Mouse (Mus musculus) MEL (cell line): Measurements from ENCODE around the gene Npas3. TPM values are rescaled to one million over a fixed set of nuclear protein-coding genes. Genes with fewer than 3 reads are reported as not detected.

ENCODE experiments used
- DNase-seq: peaks from one replicate; pipeline ENCODE4 v3.0.0; 2011; ENCODE audit warnings: low read depth, low spot score
- H3K27ac ChIP-seq: 2 replicates; pipeline ENCODE4 v1.5.1; 2012; ENCODE audit warnings: low read depth, mild to moderate bottlenecking, control low read depth, low read length, moderate library complexity; ENCODE audit not compliant: control insufficient read depth
- H3K27me3 ChIP-seq, 2 experiments: fragments of 150-350 bp in 1 of 2; sonication (generic) in 1 of 2; 2 replicates each; pipeline ENCODE4 v1.6.1; 2012; ENCODE audit warnings: low read length in 2 of 2, mild to moderate bottlenecking in 2 of 2, improper control_type of control experiment in 1 of 2, moderate library complexity in 1 of 2; ENCODE audit not compliant: insufficient read depth in 2 of 2, control insufficient read depth in 1 of 2
- H3K36me3 ChIP-seq, 2 experiments: 2 replicates each; pipeline ENCODE4 v1.6.1; 2012 to 2014; ENCODE audit warnings: low read length in 2 of 2, improper control_type of control experiment in 1 of 2, inconsistent platforms in 1 of 2, mild to moderate bottlenecking in 1 of 2; ENCODE audit not compliant: insufficient read depth in 2 of 2, control insufficient read depth in 1 of 2
- H3K4me1 ChIP-seq, 2 experiments: fragments of 150-350 bp in 1 of 2; sonication (generic) in 1 of 2; 2 replicates each; pipeline ENCODE4 v1.6.1; 2012; ENCODE audit warnings: low read length in 2 of 2, improper control_type of control experiment in 1 of 2, mild to moderate bottlenecking in 1 of 2; ENCODE audit not compliant: insufficient read depth in 2 of 2, control insufficient read depth in 1 of 2
- H3K4me3 ChIP-seq, 2 experiments: fragments of 150-350 bp in 1 of 2; sonication (generic) in 1 of 2; 2 replicates each; pipeline ENCODE4 v1.5.1; 2012; ENCODE audit warnings: low read depth in 2 of 2, low read length in 2 of 2, mild to moderate bottlenecking in 2 of 2, moderate library complexity in 2 of 2, control low read depth in 1 of 2, improper control_type of control experiment in 1 of 2; ENCODE audit not compliant: control insufficient read depth in 1 of 2, insufficient read depth in 1 of 2
- H3K79me2 ChIP-seq: 2 replicates; pipeline ENCODE4 v1.6.1; 2012; ENCODE audit warnings: mild to moderate bottlenecking, low read length, moderate library complexity; ENCODE audit not compliant: control insufficient read depth, poor library complexity, insufficient read depth
- H3K9ac ChIP-seq: 2 replicates; pipeline ENCODE4 v1.6.1; 2012; ENCODE audit warnings: low read depth, mild to moderate bottlenecking, control low read depth, low read length, moderate library complexity; ENCODE audit not compliant: control insufficient read depth, poor library complexity, severe bottlenecking
- H3K9me3 ChIP-seq: fragments of 150-350 bp; sonication (generic); replicated peaks from 2 replicates; pipeline ENCODE4 v1.6.1; 2012; ENCODE audit warnings: mild to moderate bottlenecking, low read length, improper control_type of control experiment, moderate library complexity; ENCODE audit not compliant: insufficient read depth
- CHD1 ChIP-seq: IDR thresholded peaks from 2 replicates; pipeline ENCODE4 v1.6.1; 2012; ENCODE audit warnings: low read depth, mild to moderate bottlenecking, inconsistent platforms, low read length, improper control_type of control experiment
- CHD2 ChIP-seq: IDR thresholded peaks from 2 replicates; pipeline ENCODE4 v1.6.1; 2011; ENCODE audit warnings: low read length, improper control_type of control experiment
- CTCF ChIP-seq, 3 experiments: IDR thresholded peaks in 2 of 3; conservative IDR thresholded peaks in 1 of 3; 2 replicates each; pipeline ENCODE4 v1.5.1; 2011 to 2012; ENCODE audit warnings: low read length in 3 of 3, low read depth in 2 of 3, mild to moderate bottlenecking in 2 of 3, improper control_type of control experiment in 1 of 3, inconsistent platforms in 1 of 3, mixed read lengths in 1 of 3, moderate library complexity in 1 of 3; ENCODE audit not compliant: control insufficient read depth in 1 of 3, insufficient read depth in 1 of 3, poor library complexity in 1 of 3, severe bottlenecking in 1 of 3
- E2F4 ChIP-seq: IDR thresholded peaks from 2 replicates; pipeline ENCODE4 v1.6.1; 2011; ENCODE audit warnings: low read depth, low read length, improper control_type of control experiment, borderline replicate concordance
- EP300 ChIP-seq, 2 experiments: IDR thresholded peaks; 2 replicates each; pipeline ENCODE4 v1.6.1; 2011; ENCODE audit warnings: improper control_type of control experiment in 2 of 2, low read length in 2 of 2, low read depth in 1 of 2, mild to moderate bottlenecking in 1 of 2
- GATA1 ChIP-seq: IDR thresholded peaks from 2 replicates; pipeline ENCODE4 v1.6.1; 2011; ENCODE audit warnings: low read depth, low read length, improper control_type of control experiment
- HCFC1 ChIP-seq: IDR thresholded peaks from 2 replicates; pipeline ENCODE4 v1.6.1; 2012; ENCODE audit warnings: low read depth, mild to moderate bottlenecking, inconsistent platforms, low read length, improper control_type of control experiment, moderate library complexity
- JUND ChIP-seq: IDR thresholded peaks from 2 replicates; pipeline ENCODE4 v1.6.1; 2011; ENCODE audit warnings: low read depth, mild to moderate bottlenecking, improper control_type of control experiment, low read length
- MAFK ChIP-seq: IDR thresholded peaks from 2 replicates; pipeline ENCODE4 v1.6.1; 2011; ENCODE audit warnings: low read depth, mild to moderate bottlenecking, low read length, improper control_type of control experiment, borderline replicate concordance
- MEF2A ChIP-seq: IDR thresholded peaks from 2 replicates; pipeline ENCODE4 v1.6.1; 2014; ENCODE audit warnings: low read depth, mild to moderate bottlenecking, inconsistent platforms, low read length, improper control_type of control experiment; ENCODE audit not compliant: poor library complexity, insufficient replicate concordance, severe bottlenecking; ENCODE audit errors: extremely low read depth
- MYB ChIP-seq: IDR thresholded peaks from 2 replicates; pipeline ENCODE4 v1.6.1; 2011; ENCODE audit warnings: mild to moderate bottlenecking, low read depth, low read length, improper control_type of control experiment
- NRF1 ChIP-seq: IDR thresholded peaks from 2 replicates; pipeline ENCODE4 v1.6.1; 2014; ENCODE audit warnings: low read depth, mild to moderate bottlenecking, inconsistent platforms, low read length, improper control_type of control experiment, moderate library complexity; ENCODE audit not compliant: poor library complexity, insufficient read depth, severe bottlenecking
- POLR2A ChIP-seq, 2 experiments: IDR thresholded peaks; 2 replicates each; pipeline ENCODE4 v1.6.1; 2011 to 2012; ENCODE audit warnings: low read length in 2 of 2, mild to moderate bottlenecking in 2 of 2, control low read depth in 1 of 2, improper control_type of control experiment in 1 of 2, low read depth in 1 of 2, moderate library complexity in 1 of 2; ENCODE audit not compliant: control insufficient read depth in 1 of 2, insufficient read depth in 1 of 2, poor library complexity in 1 of 2
- RAD21 ChIP-seq: IDR thresholded peaks from 2 replicates; pipeline ENCODE4 v1.6.1; 2011; ENCODE audit warnings: mild to moderate bottlenecking, low read depth, low read length, improper control_type of control experiment
- SIN3A ChIP-seq: IDR thresholded peaks from 2 replicates; pipeline ENCODE4 v1.6.1; 2012; ENCODE audit warnings: low read length, improper control_type of control experiment, inconsistent platforms
- SMC3 ChIP-seq: IDR thresholded peaks from 2 replicates; pipeline ENCODE4 v1.6.1; 2011; ENCODE audit warnings: low read depth, low read length, improper control_type of control experiment
- TAL1 ChIP-seq: IDR thresholded peaks from 2 replicates; pipeline ENCODE4 v1.6.1; 2012; ENCODE audit warnings: mild to moderate bottlenecking, inconsistent platforms, low read length, moderate library complexity, mixed read lengths
- TBP ChIP-seq: IDR thresholded peaks from 2 replicates; pipeline ENCODE4 v1.8.0; 2011; ENCODE audit warnings: low read depth, low read length, improper control_type of control experiment
- USF1 ChIP-seq: IDR thresholded peaks from 2 replicates; pipeline ENCODE4 v1.6.1; 2014; ENCODE audit warnings: low read depth, mild to moderate bottlenecking, inconsistent platforms, low read length, improper control_type of control experiment, moderate library complexity
- USF2 ChIP-seq, 2 experiments: IDR thresholded peaks; 2 replicates each; pipeline ENCODE4 v1.6.1; 2011 to 2012; ENCODE audit warnings: improper control_type of control experiment in 2 of 2, low read length in 2 of 2, borderline replicate concordance in 1 of 2, inconsistent platforms in 1 of 2, low read depth in 1 of 2, mild to moderate bottlenecking in 1 of 2; ENCODE audit not compliant: insufficient read depth in 1 of 2
- ZC3H11A ChIP-seq: IDR thresholded peaks from 2 replicates; pipeline ENCODE4 v1.6.1; 2012; ENCODE audit warnings: low read depth, mild to moderate bottlenecking, inconsistent platforms, low read length, improper control_type of control experiment
- ZMIZ1 ChIP-seq: IDR thresholded peaks from 2 replicates; pipeline ENCODE4 v1.6.1; 2012; ENCODE audit warnings: low read depth, mild to moderate bottlenecking, inconsistent platforms, low read length, improper control_type of control experiment, moderate library complexity
- ZNF384 ChIP-seq: IDR thresholded peaks from 2 replicates; pipeline ENCODE4 v1.6.1; 2012; ENCODE audit warnings: low read depth, mild to moderate bottlenecking, inconsistent platforms, low read length, improper control_type of control experiment
- polyA plus RNA-seq, 2 experiments: library from polyadenylated mRNA; stranded (reverse) in 1 of 2; unstranded in 1 of 2; fragments of >175 nt in 1 of 2; fragments of >200 nt in 1 of 2; gene quantifications; 2 replicates each; pipeline versions ENCODE4 v1.2.1 to v1.2.4; 2012; ENCODE audit warnings: low replicate concordance in 2 of 2, low read depth in 1 of 2; ENCODE audit not compliant: insufficient read length in 2 of 2, insufficient read depth in 1 of 2, missing spikeins in 1 of 2
- total RNA-seq: library from RNA; depleted of rRNA; stranded (reverse); fragments of 300-350 nt; gene quantifications from 2 replicates; pipeline ENCODE4 v1.2.3, GENCODE M21; 2012

The Npas3 gene
- total and polyA plus RNA-seq, 3 experiments, result not detected

DNA sequence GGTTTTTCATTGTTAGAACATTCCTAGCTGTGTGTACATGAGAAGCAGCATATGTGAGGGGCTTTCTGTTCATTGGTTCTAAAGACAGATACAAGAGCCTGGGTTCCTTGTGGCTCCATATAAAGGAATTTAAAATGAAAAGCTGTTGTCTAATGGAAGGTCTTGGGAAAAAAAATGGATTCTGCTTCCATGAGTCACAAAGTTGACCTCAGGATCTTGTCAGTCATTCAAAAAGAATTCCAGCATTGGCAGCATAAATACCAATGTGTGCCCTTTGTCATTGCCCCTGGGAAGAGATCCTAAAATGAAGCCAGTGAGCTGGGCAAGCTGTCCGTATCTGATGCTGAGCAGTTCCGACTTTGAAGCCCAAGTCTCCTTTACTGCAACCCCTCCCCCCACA lies 700.3 kb downstream of the Npas3 start:
- Histone ChIP-seq H3K4me3 (no peak overlapping the region), H3K9me3 (no peaks in the 10 kb centered on the region), H3K27ac (no peak overlapping the region), H3K36me3 (no peaks in the 10 kb centered on the region), H3K79me2 (no peaks in the 10 kb centered on the region), H3K4me1 (no peaks in the 10 kb centered on the region), H3K27me3 (no peaks in the 10 kb centered on the region; a peak in 1 of 4 replicates), H3K9ac (no peak overlapping the region)
- no peak for DNase-seq
- TF ChIP-seq MAFK (no peak), POLR2A (IDR thresholded peaks at IDR 0.05; ENCODE audit: control insufficient read depth in 1 of 2, insufficient read depth in 1 of 2, low read depth in 1 of 2, low read length in 2 of 2, poor library complexity in 1 of 2) (no peak), USF2 (IDR thresholded peaks at IDR 0.05; ENCODE audit: borderline replicate concordance in 1 of 2, insufficient read depth in 1 of 2, low read depth in 1 of 2, low read length in 2 of 2) (no peak), HCFC1 (no peak), GATA1 (no peak), CTCF (IDR thresholded peaks at IDR 0.05 in 2 of 3, conservative IDR thresholded peaks at IDR 0.05 in 1 of 3; ENCODE audit: control insufficient read depth in 1 of 3, insufficient read depth in 1 of 3, low read depth in 2 of 3, low read length in 3 of 3, poor library complexity in 1 of 3, severe bottlenecking in 1 of 3) (no peak), MEF2A (no peak), SMC3 (no peak), JUND (no peak), RAD21 (no peak)

DNA sequence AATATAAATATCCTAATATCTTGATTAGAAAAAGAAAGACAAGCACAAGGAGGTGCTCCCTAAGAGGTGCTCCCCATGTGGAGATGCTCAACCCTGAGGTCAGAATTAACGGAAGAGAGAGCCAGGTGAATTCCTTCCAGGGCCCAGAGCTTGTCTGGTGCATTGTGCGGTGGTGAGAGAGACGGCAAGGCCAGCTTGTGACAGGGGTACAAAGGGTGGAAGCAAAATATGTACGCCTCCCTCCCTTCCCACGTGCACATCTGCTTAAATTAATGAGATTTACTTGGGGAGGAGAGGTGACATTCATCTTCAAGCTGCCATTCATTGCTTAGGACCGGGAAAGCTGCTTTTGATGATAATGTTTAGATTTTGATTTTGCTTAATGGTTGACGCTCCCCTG lies 713.5 kb downstream of the Npas3 start:
- H3K9me3 ChIP-seq, result no peaks in the 10 kb centered on the region
- H3K9ac ChIP-seq, result no peak overlapping the region
- no peak overlapping the region for H3K27ac ChIP-seq
- no peaks in the 10 kb centered on the region for H3K79me2 ChIP-seq
- H3K4me3 ChIP-seq, result no peak overlapping the region
- H3K4me1 ChIP-seq, result no peaks in the 10 kb centered on the region
- TF ChIP-seq CHD1, result no peak
- TF ChIP-seq E2F4, result no peak
- no peak for TF ChIP-seq SIN3A
- no peak for TF ChIP-seq CHD2
- TF ChIP-seq EP300 (IDR thresholded peaks at IDR 0.05; ENCODE audit: low read depth in 1 of 2, low read length in 2 of 2), result no peak
- TF ChIP-seq TBP, result no peak
- TF ChIP-seq JUND, result no peak
- no peak for TF ChIP-seq USF1
- TF ChIP-seq NRF1, result no peak
- TF ChIP-seq HCFC1, result no peak
- TF ChIP-seq TAL1, result no peak
- TF ChIP-seq ZMIZ1, result no peak
- TF ChIP-seq ZC3H11A, result no peak
- no peak for TF ChIP-seq USF2 (IDR thresholded peaks at IDR 0.05; ENCODE audit: borderline replicate concordance in 1 of 2, insufficient read depth in 1 of 2, low read depth in 1 of 2, low read length in 2 of 2)
- TF ChIP-seq GATA1, result no peak
- TF ChIP-seq MAFK, result no peak
- TF ChIP-seq ZNF384, result no peak
- no peak for TF ChIP-seq SMC3
- TF ChIP-seq MYB, result no peak
- no peak for DNase-seq
- H3K27me3 ChIP-seq, result no peaks in the 10 kb centered on the region
- no peaks in the 10 kb centered on the region for H3K36me3 ChIP-seq
